Mouse (Mus musculus) intestine, embryonic 16.5 days (tissue): ENCODE measurements around the gene Pyurf. TPM values are rescaled to one million over a fixed set of nuclear protein-coding genes. Genes with fewer than 3 reads are reported as not detected.

ENCODE experiments used
- ATAC-seq: fragments of 200-750 bp; cut with Nextera tagmentation; 2 replicates; pipeline ENCODE4 v1.8.0; 2017; ENCODE audit warnings: moderate TSS enrichment, moderate library complexity
- H3K27ac ChIP-seq: fragments of 300-500 bp; sonication (generic); 2 replicates; pipeline ENCODE4 v1.5.1; 2014; ENCODE audit warnings: mild to moderate bottlenecking, low read length
- H3K27me3 ChIP-seq: fragments of 300-500 bp; sonication (generic); replicated peaks from 2 replicates; pipeline ENCODE4 v1.6.1; 2014; ENCODE audit warnings: low read length, control low read depth, mixed read lengths; ENCODE audit not compliant: control insufficient read depth, insufficient read depth
- H3K36me3 ChIP-seq: fragments of 300-500 bp; sonication (generic); 2 replicates; pipeline ENCODE4 v1.6.1; 2014; ENCODE audit warnings: low read length, control low read depth; ENCODE audit not compliant: control insufficient read depth, insufficient read depth
- H3K4me1 ChIP-seq: fragments of 300-500 bp; sonication (generic); 2 replicates; pipeline ENCODE4 v1.6.1; 2014; ENCODE audit warnings: low read length, control low read depth, mixed read lengths; ENCODE audit not compliant: control insufficient read depth, insufficient read depth
- H3K4me2 ChIP-seq: fragments of 300-500 bp; sonication (generic); 2 replicates; pipeline ENCODE4 v1.6.1; 2014; ENCODE audit warnings: low read depth, low read length, control low read depth
- H3K4me3 ChIP-seq: fragments of 300-500 bp; sonication (generic); 2 replicates; pipeline ENCODE4 v1.5.1; 2014; ENCODE audit warnings: mild to moderate bottlenecking, low read length
- H3K9ac ChIP-seq: fragments of 300-500 bp; sonication (generic); 2 replicates; pipeline ENCODE4 v1.6.1; 2014; ENCODE audit warnings: low read depth, low read length
- H3K9me3 ChIP-seq: fragments of 300-500 bp; sonication (generic); 2 replicates; pipeline ENCODE4 v1.6.1; 2016; ENCODE audit warnings: low read length, control low read depth; ENCODE audit not compliant: control insufficient read depth
- WGBS: fragments of 180-500 bp; shearing (Covaris S2); extraction: QIAGEN DNeasy Blood & Tissue Kit; methylation state at CpG from one replicate; pipeline ENCODE4 v1.1.7; 2014; 5-methylcytosine and 5-hydroxymethylcytosine counted together
- polyA plus RNA-seq: library from polyadenylated mRNA; unstranded; fragments of >200 nt; fragmentation: Nextera tagmentation; extraction: Ambion mirVana; gene quantifications from 2 replicates; pipeline ENCODE4 v1.2.1, GENCODE M21; 2015

The Pyurf gene
- polyA plus RNA-seq, 1 experiment from 2014 or later = 21.4 TPM

GRCm38 (mm10) chr6:57684156-57684555 is 7.7 kb downstream of the Pyurf start:
- WGBS = 95% methylated on average over 1 of the region's 1 CpGs
- no peaks in the 10 kb centered on the region for H3K27me3 ChIP-seq
- ATAC-seq = no peak
- no peaks in the 10 kb centered on the region for H3K4me1 ChIP-seq
- peaks cover 7% of the 10 kb centered on the region; the same call in 1 of the 2 replicates for H3K36me3 ChIP-seq
- no peak overlapping the region for H3K4me3 ChIP-seq
- H3K4me2 ChIP-seq = no peak overlapping the region
- no peak overlapping the region for H3K27ac ChIP-seq
- peaks cover 3% of the 10 kb centered on the region; the same call in 1 of the 2 replicates for H3K9me3 ChIP-seq
- no peak overlapping the region for H3K9ac ChIP-seq

DNA sequence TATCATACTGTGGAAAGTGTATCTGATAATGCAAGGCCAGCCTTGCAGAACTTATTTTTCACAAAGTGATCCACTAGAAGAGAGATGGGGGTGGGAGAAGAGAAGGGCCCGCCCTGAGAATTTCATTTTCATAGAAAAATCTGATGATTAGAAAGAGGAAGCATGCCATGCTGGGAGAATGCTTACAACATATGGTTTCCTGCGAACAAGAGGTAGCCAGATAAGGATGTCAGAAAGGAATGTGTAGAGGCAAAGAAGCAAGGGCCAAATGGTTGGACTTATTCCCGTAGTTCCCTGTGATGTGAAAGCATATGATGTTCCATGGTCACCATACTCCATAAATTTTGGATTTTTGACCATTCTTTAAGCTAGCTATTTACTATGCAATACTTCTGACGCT is 30.6 kb downstream of the Pyurf start:
- no peaks in the 10 kb centered on the region for H3K9me3 ChIP-seq
- H3K36me3 ChIP-seq = no peaks in the 10 kb centered on the region
- no peak overlapping the region for H3K9ac ChIP-seq
- no peaks in the 10 kb centered on the region for H3K27me3 ChIP-seq
- ATAC-seq = no peak
- no peak overlapping the region for H3K4me3 ChIP-seq
- WGBS = 79% methylated on average over 4 of the region's 4 CpGs
- no peak overlapping the region for H3K27ac ChIP-seq
- H3K4me2 ChIP-seq = no peak overlapping the region
- no peaks in the 10 kb centered on the region for H3K4me1 ChIP-seq

- Histone ChIP-seq H3K36me3 (no peaks in the 10 kb centered on the region), H3K9me3 (no peaks in the 10 kb centered on the region), H3K27me3 (no peaks in the 10 kb centered on the region), H3K27ac (no peak overlapping the region), H3K4me3 (no peak overlapping the region), H3K4me2 (no peak overlapping the region), H3K9ac (no peak overlapping the region), H3K4me1 (no peaks in the 10 kb centered on the region)
- no peak for ATAC-seq
- 55% methylated on average over 1 of the region's 1 CpGs for WGBS
Measured at GRCm38 (mm10) chr6:57647256-57647655, 44.6 kb downstream of the Pyurf start.

GRCm38 (mm10) chr6:57641789-57642188 is 50.1 kb downstream of the Pyurf start:
- WGBS = 32% methylated on average over 4 of the region's 4 CpGs
- Histone ChIP-seq H3K4me1 (no peaks in the 10 kb centered on the region), H3K4me2 (no peak overlapping the region), H3K36me3 (no peaks in the 10 kb centered on the region), H3K9ac (no peak overlapping the region), H3K27me3 (no peaks in the 10 kb centered on the region), H3K4me3 (no peak overlapping the region), H3K27ac (no peak overlapping the region), H3K9me3 (no peaks in the 10 kb centered on the region)
- ATAC-seq = peak; percentile 77

GRCm38 (mm10) chr6:57639531-57639930 is 52.3 kb downstream of the Pyurf start:
- H3K4me3 ChIP-seq = no peak overlapping the region
- H3K9me3 ChIP-seq = no peaks in the 10 kb centered on the region
- H3K36me3 ChIP-seq = no peaks in the 10 kb centered on the region
- no peak for ATAC-seq
- H3K9ac ChIP-seq = no peak overlapping the region
- no peak overlapping the region for H3K4me2 ChIP-seq
- no peaks in the 10 kb centered on the region for H3K27me3 ChIP-seq
- no peak overlapping the region for H3K27ac ChIP-seq
- no peaks in the 10 kb centered on the region for H3K4me1 ChIP-seq
- WGBS = 66% methylated on average over 1 of the region's 1 CpGs

Other genes starting within 250 kb of the Pyurf start
- gene Ppm1k, start 156.6 kb downstream of the Pyurf start, polyA plus RNA-seq = 3.4 and 3.9 TPM in 2 replicates
- 1.2 and 2.0 TPM in 2 replicates for gene Herc6, start 111.1 kb downstream of the Pyurf start, polyA plus RNA-seq
- gene Lancl2, start 10.5 kb upstream of the Pyurf start, polyA plus RNA-seq = 15.8 and 15.9 TPM in 2 replicates
- gene Vopp1, start 133.1 kb upstream of the Pyurf start, polyA plus RNA-seq = 23.5 and 24.9 TPM in 2 replicates
- gene Vmn1r21, start 158.3 kb upstream of the Pyurf start, polyA plus RNA-seq = not detected in 2 replicates
- not detected in 2 replicates for gene Vmn1r22, start 215.9 kb upstream of the Pyurf start, polyA plus RNA-seq
- gene Vmn1r23, start 234.8 kb upstream of the Pyurf start, polyA plus RNA-seq = not detected in 2 replicates